Mouse (Mus musculus): Measurements from ENCODE around the gene Cenpv.

GRCm38 (mm10) chr11:62566211-62566610 is 27.1 kb upstream of the Cenpv start:
- TF ChIP-seq CTCF (IDR thresholded peaks at IDR 0.05) (no peak), EP300 (IDR thresholded peaks at IDR 0.05) (no peak)

Data from lung, postnatal 0 days (tissue).